Mouse (Mus musculus): ENCODE measurements around the gene Ralgds. TPM values are rescaled to one million over a fixed set of nuclear protein-coding genes. Genes with fewer than 3 reads are reported as not detected.

The Ralgds gene
- total RNA-seq, 1 experiment from 2014 or later = 12.0 TPM

DNA sequence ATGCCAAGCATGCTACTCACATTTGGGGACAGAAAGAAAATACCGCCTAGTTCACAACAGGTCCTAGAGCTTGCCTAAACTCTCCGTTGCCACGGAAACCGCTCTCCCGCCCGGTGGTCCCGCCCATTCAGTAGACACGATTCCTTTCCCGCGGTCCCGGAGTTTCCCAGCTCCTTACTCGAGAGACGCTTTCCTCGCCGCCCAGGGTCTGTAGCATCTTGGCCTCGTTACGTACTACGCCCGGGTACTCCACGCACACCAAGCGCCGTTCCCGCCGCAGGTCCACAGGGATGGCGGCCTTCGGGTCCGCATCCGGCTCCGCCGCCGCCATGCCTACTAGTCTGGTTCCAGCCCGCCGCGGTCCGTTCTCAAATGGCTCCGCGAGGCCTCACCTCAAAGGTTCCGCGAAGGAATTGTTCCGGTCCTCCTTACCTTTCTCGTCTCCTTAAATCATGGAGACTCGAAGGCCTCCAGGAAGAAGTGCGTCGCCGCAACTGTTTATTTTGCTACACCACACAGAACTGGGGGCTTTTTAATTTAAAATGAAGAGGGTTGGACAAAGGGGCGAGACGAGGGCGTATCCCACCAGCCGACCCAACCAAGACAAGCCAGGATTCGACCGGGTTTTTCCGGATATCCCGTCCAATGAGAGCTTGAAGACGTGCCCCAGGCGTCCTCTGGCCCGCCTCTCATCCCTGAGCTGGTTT, 69.9 kb downstream of the Ralgds start:
- peak; percentile 75 to 84 for ATAC-seq (replicated peaks in 1 of 2; ENCODE audit: insufficient read depth in 1 of 2, low FRiP score in 2 of 2, low TSS enrichment in 1 of 2, low read depth in 1 of 2, poor library complexity in 2 of 2, severe bottlenecking in 2 of 2)

DNA sequence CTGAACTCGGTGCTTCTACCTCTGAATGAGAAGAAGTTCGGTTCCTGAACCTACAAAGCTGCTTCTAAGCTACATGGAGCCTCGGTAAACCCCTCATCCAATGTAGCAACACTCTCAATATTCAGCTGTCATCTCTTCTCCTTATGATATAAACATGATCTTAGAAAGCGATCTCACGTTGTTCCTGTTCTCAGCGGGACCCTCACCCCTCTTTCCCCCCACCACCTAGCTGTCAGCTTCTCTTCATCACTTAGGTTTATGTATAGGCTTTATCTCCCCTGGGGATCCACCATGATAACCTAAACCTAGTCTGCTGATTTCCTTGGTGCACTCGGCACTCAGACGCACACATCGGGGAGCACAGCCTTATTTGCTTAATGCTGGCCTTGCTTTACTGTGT, 70.7 kb downstream of the Ralgds start, which contains the start of gene Gtf3c5:
Gene Gtf3c5, minus strand, starts transcription at position 101 of the 400 bp plus-strand sequence.
- ATAC-seq (replicated peaks in 1 of 2; ENCODE audit: insufficient read depth in 1 of 2, low FRiP score in 2 of 2, low TSS enrichment in 1 of 2, low read depth in 1 of 2, poor library complexity in 2 of 2, severe bottlenecking in 2 of 2) = no peak

DNA sequence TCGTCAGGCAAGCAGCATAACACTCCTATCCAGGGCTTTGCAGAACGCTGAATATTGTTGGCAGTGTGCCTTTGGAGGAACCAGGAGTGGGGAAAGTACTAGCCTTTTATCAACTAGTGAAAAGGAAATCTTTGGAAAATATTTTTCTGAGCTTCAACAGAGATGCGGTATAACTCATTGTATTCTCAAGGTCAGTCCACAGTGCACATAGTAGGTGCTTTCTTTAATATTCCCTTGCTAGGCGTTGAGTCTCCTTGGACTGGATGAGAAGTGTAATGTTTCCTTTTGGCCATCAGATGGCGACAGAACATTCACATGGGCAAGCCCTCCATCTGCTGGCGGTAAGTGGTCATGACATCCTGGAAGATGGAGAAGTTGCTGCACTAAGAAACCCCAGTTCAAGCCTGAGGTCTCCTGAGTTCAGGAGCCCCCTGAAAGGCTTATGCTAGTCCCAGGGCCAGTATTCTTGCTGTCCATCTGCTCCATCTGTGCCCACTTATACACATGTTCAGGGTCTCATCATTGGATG, 72.2 kb downstream of the Ralgds start:
- ATAC-seq (replicated peaks in 1 of 2; ENCODE audit: insufficient read depth in 1 of 2, low FRiP score in 2 of 2, low TSS enrichment in 1 of 2, low read depth in 1 of 2, poor library complexity in 2 of 2, severe bottlenecking in 2 of 2) = peak; percentile 53 to 74; a peak in 2 of 4 replicates

DNA sequence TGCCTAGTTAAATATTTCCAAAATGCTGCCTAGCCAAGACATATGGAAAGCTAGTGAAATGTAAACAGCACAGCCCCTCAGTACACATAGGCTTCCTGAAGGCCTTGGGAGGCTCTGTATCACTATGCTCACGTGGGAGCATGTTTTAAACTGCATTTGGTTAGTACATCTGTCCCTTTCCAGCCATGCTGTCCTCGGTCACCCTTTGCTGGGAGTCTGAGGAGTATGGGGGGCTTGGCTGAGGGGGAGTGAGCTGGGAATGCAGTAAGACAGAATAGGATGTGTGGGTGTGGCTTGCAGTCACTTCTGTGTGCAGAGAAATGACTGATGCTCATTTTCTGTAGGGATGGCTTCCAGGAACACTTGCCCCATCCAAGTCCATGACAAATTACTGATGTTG, 72.8 kb downstream of the Ralgds start:
- no peak for ATAC-seq (replicated peaks in 1 of 2; ENCODE audit: insufficient read depth in 1 of 2, low FRiP score in 2 of 2, low TSS enrichment in 1 of 2, low read depth in 1 of 2, poor library complexity in 2 of 2, severe bottlenecking in 2 of 2)

DNA sequence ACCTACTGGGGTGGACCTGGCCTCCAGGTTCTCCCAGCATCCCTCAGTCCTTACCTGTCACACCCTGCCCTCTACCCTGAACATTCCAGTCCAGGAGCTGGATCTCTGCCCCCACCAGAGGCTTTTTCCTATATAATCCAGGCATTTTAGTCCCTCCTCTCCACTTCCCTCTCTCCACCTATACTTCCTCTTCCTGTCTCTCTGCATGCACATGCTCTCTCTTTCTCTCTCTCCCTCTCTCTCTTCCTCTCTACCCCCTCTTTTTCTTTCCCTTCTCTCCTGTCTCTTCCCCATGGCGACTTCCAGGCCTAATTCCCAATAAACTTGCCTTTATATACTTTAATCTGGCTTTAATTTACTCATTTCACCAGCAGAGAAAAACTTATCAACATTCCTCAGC, 75.6 kb downstream of the Ralgds start:
- ATAC-seq (replicated peaks in 1 of 2; ENCODE audit: insufficient read depth in 1 of 2, low FRiP score in 2 of 2, low TSS enrichment in 1 of 2, low read depth in 1 of 2, poor library complexity in 2 of 2, severe bottlenecking in 2 of 2) = no peak

DNA sequence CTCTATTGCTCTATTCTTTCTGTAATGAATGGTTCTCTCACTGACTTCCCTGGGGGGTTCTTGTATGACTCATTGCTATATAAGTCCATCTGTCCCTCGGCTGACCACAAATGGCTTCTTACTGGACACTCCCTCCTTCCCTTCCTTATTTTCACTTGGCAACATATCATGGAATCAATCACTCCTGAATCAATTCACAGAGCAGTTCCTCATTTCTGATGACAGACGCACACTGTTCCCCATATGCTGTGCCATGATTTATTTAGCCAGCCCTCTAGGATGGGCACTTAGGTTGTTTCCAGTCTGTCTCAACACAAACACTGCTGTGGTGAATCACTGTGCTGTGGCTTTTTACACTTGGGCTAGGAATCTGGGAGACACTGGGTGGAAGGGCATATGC, 78.6 kb downstream of the Ralgds start:
- peak; percentile 9 to 52; a peak in 2 of 4 replicates for ATAC-seq (replicated peaks in 1 of 2; ENCODE audit: insufficient read depth in 1 of 2, low FRiP score in 2 of 2, low TSS enrichment in 1 of 2, low read depth in 1 of 2, poor library complexity in 2 of 2, severe bottlenecking in 2 of 2)

DNA sequence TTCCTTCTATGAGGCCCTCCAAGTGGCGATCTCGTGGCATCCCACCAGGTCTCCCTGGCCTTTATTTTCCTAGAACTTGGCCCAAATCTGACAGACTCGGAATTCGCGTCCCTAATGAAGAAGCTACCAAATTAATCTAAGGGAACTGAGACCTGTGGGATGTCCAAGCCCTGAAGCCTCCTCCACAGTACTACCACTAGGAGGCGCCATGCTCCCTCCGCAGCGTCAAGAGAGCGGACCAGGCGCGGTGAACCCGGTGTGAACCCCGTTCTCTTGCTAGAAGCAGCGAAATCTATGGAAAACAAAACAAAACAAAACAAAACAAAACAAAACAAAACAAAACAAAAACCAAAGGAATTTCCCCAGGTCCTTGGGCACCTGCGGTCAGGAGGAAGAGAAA, 79.9 kb downstream of the Ralgds start:
- ATAC-seq (replicated peaks in 1 of 2; ENCODE audit: insufficient read depth in 1 of 2, low FRiP score in 2 of 2, low TSS enrichment in 1 of 2, low read depth in 1 of 2, poor library complexity in 2 of 2, severe bottlenecking in 2 of 2) = peak; percentile 63 to 64; a peak in 2 of 4 replicates

DNA sequence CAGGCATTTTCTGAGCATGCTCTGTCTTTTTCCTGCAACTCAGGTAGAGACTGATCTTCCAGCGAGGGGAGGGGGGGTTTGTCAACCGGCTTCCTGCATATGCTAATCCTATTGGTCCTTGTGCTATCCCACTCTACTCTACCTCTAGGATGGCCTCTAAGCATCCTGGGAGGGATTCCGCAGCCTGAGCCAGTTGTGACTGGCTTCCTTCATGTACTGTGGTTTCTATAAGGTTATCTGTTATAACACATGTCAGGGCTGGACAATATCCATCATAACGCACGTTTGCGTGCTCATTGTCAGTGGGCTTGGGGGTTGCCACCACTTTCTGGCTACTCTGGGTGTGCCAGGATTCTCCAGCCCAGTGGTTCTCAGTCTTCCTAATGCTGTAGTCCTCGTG, 83.1 kb downstream of the Ralgds start:
- ATAC-seq (replicated peaks in 1 of 2; ENCODE audit: insufficient read depth in 1 of 2, low FRiP score in 2 of 2, low TSS enrichment in 1 of 2, low read depth in 1 of 2, poor library complexity in 2 of 2, severe bottlenecking in 2 of 2) = no peak

DNA sequence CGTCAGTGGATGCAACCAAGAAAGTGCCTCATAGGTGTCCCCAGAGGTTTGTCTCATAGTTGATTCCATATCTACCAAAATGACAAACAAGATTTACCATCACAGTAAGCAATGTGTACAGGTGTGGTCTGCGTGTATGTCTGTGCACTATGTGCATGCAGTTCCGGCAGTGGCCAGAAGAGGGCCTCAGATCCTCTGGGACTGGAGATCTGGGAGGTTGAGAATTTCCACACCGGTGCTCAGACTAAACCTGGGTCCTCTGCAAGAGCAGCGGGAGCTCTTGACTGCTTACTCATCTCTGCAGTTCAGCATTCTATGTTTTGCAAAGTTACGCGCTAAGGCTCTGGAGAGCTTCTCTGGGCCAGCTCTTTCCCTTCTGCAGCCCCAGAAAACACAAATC, 84.1 kb downstream of the Ralgds start:
- ATAC-seq (replicated peaks in 1 of 2; ENCODE audit: insufficient read depth in 1 of 2, low FRiP score in 2 of 2, low TSS enrichment in 1 of 2, low read depth in 1 of 2, poor library complexity in 2 of 2, severe bottlenecking in 2 of 2) = no peak

DNA sequence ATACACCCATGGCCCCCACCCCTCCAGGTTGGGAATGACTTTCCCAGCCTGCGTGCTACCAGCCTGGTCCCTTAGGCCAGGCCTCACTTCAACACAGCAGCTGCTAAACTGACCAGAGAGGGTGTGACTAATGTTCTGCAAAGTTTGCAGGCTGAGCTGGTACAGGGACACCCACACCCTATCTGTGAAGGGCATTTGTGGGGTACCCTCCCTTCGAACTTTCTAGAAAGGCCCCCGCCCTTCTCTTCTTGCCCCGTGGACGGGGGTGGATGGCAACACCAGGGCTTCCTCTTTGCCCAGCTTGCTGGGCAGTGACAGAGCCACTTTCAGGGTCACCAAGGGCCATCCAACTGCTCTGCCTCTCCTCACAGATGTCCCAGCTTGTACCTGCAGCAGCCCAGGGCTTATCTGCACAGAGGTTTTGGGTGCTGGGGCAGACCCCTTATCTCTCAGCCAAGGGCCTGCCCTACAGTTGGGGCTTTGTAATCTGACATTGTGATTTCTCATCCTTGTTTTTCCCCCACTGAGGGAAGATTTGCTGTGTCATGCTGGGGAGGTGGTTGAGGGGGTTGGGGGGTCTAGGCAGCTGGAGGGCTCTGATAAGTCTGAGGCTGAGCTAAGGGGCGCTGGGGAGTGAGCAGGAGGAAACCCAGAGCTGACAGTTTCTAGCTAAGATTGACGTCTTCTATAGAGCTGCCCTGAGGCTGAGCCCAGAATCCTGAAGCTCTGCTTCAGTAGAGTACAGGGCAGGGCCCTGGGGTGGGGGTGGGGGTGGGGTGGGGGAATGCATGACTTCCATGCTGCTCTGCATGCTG, 85.0 kb downstream of the Ralgds start:
- peak; percentile 49 to 50 for ATAC-seq (replicated peaks in 1 of 2; ENCODE audit: insufficient read depth in 1 of 2, low FRiP score in 2 of 2, low TSS enrichment in 1 of 2, low read depth in 1 of 2, poor library complexity in 2 of 2, severe bottlenecking in 2 of 2)

DNA sequence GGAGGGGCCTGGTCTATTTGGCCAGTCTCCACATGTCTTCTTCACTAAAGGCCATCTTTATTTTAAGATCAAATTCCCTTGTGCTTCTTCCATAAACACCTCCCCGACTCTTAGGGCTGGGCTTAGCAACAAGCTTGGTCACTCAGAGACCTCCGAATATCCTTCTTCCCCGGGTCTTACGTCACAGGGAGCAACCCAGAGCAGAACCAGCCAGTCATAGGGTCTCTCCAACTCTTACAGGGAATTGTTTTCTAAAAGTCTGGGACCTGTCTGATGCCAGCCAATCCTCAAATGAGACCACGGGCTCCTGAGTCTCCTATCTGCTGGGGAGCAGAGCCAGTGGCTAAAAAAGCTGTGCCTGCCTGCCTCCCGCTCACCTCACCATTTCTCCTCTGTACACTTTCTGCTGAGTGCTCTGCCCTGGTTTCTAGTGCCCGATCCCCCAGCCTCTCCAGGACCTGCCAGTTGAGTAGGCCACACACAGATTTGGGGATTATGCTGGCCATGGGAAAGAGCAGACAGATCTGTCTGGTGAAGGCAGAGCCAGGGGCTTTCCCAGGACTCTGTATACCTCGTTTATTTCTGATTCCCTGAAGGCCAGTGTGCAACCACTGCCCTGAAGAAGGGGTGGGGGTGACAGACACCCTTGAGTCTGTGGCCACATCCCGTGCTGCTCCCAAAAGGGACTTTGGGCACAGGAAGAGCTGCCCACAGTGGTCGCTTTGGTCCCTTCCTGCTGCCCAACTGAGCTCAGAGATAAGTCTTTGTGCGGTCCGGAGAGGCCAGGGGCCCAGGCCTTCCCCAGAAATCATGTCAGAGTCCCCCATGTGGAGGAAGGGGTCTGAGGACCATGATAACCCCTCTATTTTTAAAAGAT, 86.0 kb downstream of the Ralgds start:
- peak; percentile 7 to 40 for ATAC-seq (replicated peaks in 1 of 2; ENCODE audit: insufficient read depth in 1 of 2, low FRiP score in 2 of 2, low TSS enrichment in 1 of 2, low read depth in 1 of 2, poor library complexity in 2 of 2, severe bottlenecking in 2 of 2)

DNA sequence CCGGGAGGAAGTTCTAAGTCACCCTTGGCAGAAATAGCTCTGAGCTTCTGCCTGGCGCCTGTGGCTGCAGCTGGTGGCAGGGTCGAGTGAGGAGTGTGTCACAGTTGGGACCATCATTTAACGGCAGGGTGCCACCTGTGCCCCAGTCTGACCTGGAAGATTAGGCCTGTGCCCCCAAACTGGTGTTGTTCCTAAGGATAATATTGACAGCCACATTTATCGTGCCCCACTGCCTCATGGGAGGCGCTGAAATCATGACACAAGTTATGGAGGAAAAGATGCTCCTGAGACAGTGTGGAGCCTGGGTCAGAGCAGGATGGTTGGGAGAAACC, 86.6 kb downstream of the Ralgds start:
- ATAC-seq (replicated peaks in 1 of 2; ENCODE audit: insufficient read depth in 1 of 2, low FRiP score in 2 of 2, low TSS enrichment in 1 of 2, low read depth in 1 of 2, poor library complexity in 2 of 2, severe bottlenecking in 2 of 2) = peak in 1 of 2 experiments; percentile 17; a peak in 3 of 4 replicates

DNA sequence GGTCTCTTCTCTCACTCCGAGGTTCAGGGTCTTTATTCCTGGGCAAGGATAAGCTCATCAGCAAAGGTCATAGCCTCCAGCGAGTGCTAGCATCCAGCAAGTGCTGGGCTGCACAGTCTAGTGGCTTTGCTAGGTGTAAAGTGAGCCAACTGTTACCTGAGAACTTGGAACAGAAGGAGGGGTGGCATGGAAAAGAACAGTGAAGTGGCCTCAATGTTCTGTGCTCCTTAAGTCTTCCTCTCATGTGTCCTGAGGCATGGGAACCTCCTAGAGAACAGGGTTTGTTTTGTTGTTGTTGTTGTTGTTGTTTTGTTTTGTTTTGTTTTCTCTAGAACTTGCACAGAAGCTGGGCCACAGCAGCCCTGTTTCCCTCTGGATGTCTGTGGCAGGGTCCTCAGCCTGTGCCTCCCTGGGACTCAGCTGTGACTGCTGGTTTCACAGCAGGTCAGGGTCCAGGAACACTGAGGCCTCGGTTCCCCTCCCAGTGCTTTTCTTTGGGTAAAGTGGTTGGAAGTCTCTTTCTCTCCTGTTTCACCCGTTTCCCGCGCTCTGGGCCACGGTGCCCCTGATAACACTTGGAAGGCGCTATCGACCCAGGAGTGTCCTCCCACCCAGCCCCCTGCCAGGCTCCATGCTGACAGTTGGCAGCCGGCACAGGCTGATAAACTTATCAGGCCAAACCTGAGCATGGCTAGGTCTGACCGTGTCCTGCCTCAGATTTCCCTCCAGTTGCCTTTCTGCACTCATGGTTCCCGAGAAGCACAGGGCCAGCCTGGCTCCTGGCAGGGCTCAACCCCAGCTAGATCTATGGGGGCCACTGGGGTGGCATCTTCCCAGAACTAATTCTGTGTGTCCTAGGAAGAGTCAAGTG, 89.0 kb downstream of the Ralgds start:
- ATAC-seq (replicated peaks in 1 of 2; ENCODE audit: insufficient read depth in 1 of 2, low FRiP score in 2 of 2, low TSS enrichment in 1 of 2, low read depth in 1 of 2, poor library complexity in 2 of 2, severe bottlenecking in 2 of 2) = peak in 1 of 2 experiments; percentile 23; a peak in 1 of 4 replicates
